Mouse (Mus musculus): ENCODE data around the gene Opalin.

- no peak for TF ChIP-seq CTCF (IDR thresholded peaks at IDR 0.05; ENCODE audit: low read depth)
- no peak for TF ChIP-seq EP300 (IDR thresholded peaks at IDR 0.05; ENCODE audit: low read depth)
These were observed 30.6 kb upstream of the Opalin start for GRCm38 (mm10) chr19:41107530-41107929.
